Mouse (Mus musculus) neural tube, embryonic 15.5 days (tissue): ENCODE results near the gene Tmem9. TPM values are rescaled to one million over a fixed set of nuclear protein-coding genes. Genes with fewer than 3 reads are reported as not detected.

Experiments used
- ATAC-seq: fragments of 200-750 bp; cut with Nextera tagmentation; 2 replicates; pipeline ENCODE4 v1.8.0; 2017; ENCODE audit warnings: mild to moderate bottlenecking, moderate TSS enrichment, moderate library complexity; ENCODE audit not compliant: low FRiP score
- H3K27ac ChIP-seq: fragments of 300-500 bp; sonication (generic); replicated peaks from 2 replicates; pipeline ENCODE4 v1.5.1; 2015; ENCODE audit warnings: mild to moderate bottlenecking, inconsistent platforms
- H3K27me3 ChIP-seq: fragments of 300-500 bp; sonication (generic); replicated peaks from 2 replicates; pipeline ENCODE4 v1.6.1; 2015; ENCODE audit warnings: inconsistent platforms
- H3K36me3 ChIP-seq: fragments of 300-500 bp; sonication (generic); 2 replicates; pipeline ENCODE4 v1.6.1; 2015; ENCODE audit warnings: inconsistent platforms
- H3K4me1 ChIP-seq: fragments of 300-500 bp; sonication (generic); 2 replicates; pipeline ENCODE4 v1.6.1; 2015; ENCODE audit warnings: inconsistent platforms
- H3K4me2 ChIP-seq: fragments of 300-500 bp; sonication (generic); 2 replicates; pipeline ENCODE4 v1.6.1; 2015; ENCODE audit warnings: inconsistent platforms, mild to moderate bottlenecking, moderate library complexity
- H3K4me3 ChIP-seq: fragments of 300-500 bp; sonication (generic); replicated peaks from 2 replicates; pipeline ENCODE4 v1.5.1; 2015; ENCODE audit warnings: mild to moderate bottlenecking, inconsistent platforms
- H3K9ac ChIP-seq: fragments of 300-500 bp; sonication (generic); replicated peaks from 2 replicates; pipeline ENCODE4 v1.6.1; 2015; ENCODE audit warnings: mild to moderate bottlenecking, inconsistent platforms
- H3K9me3 ChIP-seq: fragments of 300-500 bp; sonication (generic); replicated peaks from 2 replicates; pipeline ENCODE4 v1.6.1; 2016; ENCODE audit warnings: inconsistent platforms
- WGBS: fragments of 180-500 bp; shearing (Covaris S2); methylation state at CpG from one replicate; pipeline ENCODE4 v1.1.7; 2015; ENCODE audit warnings: mixed read lengths; 5-methylcytosine and 5-hydroxymethylcytosine counted together
- polyA plus RNA-seq: library from polyadenylated mRNA; unstranded; fragments of >200 nt; fragmentation: Nextera tagmentation; extraction: Ambion mirVana; gene quantifications from 2 replicates; pipeline ENCODE4 v1.2.1, GENCODE M21; 2015

Tmem9 gene
- polyA plus RNA-seq, 1 experiment from 2014 or later: 194 TPM

DNA sequence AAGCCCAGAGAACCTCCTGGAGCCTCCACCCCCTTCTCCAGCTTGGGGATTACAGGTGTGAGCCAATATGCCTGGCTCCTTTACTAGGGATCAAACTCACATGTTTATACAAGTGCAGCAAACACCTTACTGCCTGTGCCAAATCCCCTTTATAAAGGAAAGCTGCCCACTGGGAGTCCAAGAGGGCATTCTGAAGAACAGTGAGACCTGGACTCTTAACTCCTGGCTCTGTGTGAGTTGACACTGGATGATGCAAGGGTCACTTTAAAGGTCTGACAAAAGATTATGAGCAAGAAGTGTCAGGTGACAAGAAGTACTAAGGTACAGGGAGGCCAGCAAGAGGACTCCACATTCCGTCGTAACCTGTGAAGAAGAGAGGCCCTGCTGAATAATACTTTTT is 6.5 kb upstream of the Tmem9 start:
- Histone ChIP-seq H3K4me1 (no peaks in the 10 kb centered on the region), H3K9ac (no peak overlapping the region), H3K4me2 (no peak overlapping the region), H3K9me3 (no peaks in the 10 kb centered on the region), H3K27ac (no peak overlapping the region), H3K27me3 (peaks cover 7% of the 10 kb centered on the region), H3K36me3 (no peaks in the 10 kb centered on the region), H3K4me3 (no peak overlapping the region)
- no peak for ATAC-seq
- 95% methylated on average over 2 of the region's 2 CpGs for WGBS

DNA sequence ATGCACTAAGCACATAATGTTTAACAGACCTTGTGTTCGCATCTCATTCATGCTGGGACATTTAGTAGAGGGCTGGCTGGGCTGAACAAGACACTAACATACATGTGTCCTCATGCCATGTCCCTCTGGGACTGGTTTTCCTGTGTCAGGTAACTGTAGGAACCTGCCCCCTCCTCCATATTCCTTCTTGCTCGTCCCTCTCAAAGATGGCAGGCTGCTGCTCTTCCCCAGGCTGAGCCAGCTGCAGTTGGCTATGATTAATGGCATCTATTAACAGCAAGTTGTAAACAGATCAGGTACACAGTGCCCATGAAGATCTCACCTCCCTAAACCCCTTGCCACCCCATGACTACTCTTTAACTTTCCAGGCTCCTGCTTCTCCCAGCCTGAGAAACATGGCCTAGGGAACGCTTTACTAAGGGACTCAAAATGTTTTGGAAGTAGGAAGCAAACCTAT is 1.6 kb upstream of the Tmem9 start, which contains the start of gene Igfn1:
TSS of gene Igfn1 (minus strand) at position 51 of the 457 bp plus-strand sequence.
- ATAC-seq: no peak

DNA sequence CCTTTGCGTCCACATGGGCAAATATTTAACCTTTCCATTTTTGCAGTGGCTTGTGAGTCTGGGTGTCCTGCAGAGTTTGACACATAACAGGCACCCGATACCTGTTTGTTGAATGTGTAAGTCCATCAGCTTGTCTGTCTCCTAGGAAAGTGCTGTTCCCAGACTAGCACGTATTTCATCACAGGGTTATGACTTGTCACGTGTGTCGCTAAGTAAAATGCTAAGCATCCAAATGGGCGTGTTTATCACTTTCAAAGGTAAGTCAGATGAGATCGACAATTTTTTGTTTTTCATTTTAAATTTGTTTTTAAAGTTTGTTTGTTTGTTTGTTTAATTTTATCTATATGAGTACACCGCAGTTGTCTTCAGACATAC is 196 bp downstream of the Tmem9 start:
- WGBS: 24% methylated on average over 8 of the region's 8 CpGs
- Histone ChIP-seq H3K4me2 (peak overlapping the region; percentile 73), H3K9ac (no peak overlapping the region), H3K4me3 (peak overlapping the region; percentile 42), H3K27me3 (peaks cover 24% of the 10 kb centered on the region), H3K9me3 (no peaks in the 10 kb centered on the region), H3K4me1 (peaks cover 12% of the 10 kb centered on the region), H3K36me3 (no peaks in the 10 kb centered on the region), H3K27ac (no peak overlapping the region)
- no peak for ATAC-seq

More for the DNA sequence above, 1.6 kb upstream of the Tmem9 start, which contains the start of gene Igfn1:
- no peak within 1 kb of the TSS for H3K27ac ChIP-seq
- H3K4me3 ChIP-seq: peak within 1 kb of the TSS; percentile 42; the same call in 1 of the 2 replicates
- H3K36me3 ChIP-seq: no peaks in the 10 kb centered on the region
- H3K27me3 ChIP-seq: peaks cover 24% of the 10 kb centered on the region
- H3K9me3 ChIP-seq: no peaks in the 10 kb centered on the region
- peaks cover 12% of the 10 kb centered on the region for H3K4me1 ChIP-seq
- H3K4me2 ChIP-seq: peak within 1 kb of the TSS; percentile 73
- 72% methylated on average over 3 of the region's 3 CpGs for WGBS
- no peak within 1 kb of the TSS for H3K9ac ChIP-seq

DNA sequence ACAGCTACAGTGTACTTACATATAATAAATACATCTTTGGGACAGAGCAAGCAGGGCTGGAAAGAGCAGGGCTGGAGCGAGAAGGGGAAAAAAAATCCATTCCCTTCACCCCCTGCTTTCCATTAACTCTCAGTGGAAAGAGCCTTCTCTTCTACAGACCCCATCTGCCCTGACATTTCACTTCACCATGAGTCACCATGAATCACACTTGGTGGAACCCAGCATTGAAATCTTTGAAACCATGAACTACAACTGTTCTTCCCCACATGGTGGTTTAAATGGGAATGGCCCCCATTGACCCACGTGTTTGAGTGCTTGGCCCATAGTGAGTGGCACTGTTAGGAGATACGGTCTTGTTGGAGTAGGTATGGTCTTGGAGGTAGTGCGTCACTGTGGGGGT is 2.3 kb downstream of the Tmem9 start:
- H3K9me3 ChIP-seq: no peaks in the 10 kb centered on the region
- no peak overlapping the region for H3K4me2 ChIP-seq
- no peaks in the 10 kb centered on the region for H3K36me3 ChIP-seq
- WGBS: 90% methylated on average over 4 of the region's 4 CpGs
- H3K4me3 ChIP-seq: no peak overlapping the region
- H3K4me1 ChIP-seq: peaks cover 12% of the 10 kb centered on the region
- ATAC-seq: no peak
- peaks cover 24% of the 10 kb centered on the region for H3K27me3 ChIP-seq
- no peak overlapping the region for H3K9ac ChIP-seq
- H3K27ac ChIP-seq: no peak overlapping the region

DNA sequence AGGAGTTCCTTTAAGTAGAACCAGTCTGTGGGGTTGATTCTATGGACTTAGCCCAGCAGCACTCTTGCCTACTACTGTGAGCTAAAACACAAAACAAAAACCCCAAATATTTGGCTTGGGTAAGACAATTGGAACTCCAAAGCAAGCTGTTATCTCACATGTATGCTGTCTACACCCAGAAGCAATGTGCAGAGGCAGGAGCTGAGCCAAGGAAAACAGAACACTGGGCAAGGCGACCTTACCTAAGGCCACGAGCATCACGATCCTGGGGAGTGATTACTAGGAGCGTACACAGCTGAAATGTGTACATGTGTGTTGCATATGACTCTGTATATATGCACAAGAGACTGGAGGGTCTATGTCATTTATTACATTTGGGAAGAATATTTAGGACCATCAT is 5.6 kb downstream of the Tmem9 start:
- H3K36me3 ChIP-seq: no peaks in the 10 kb centered on the region
- H3K4me1 ChIP-seq: peaks cover 4% of the 10 kb centered on the region; the same call in 1 of the 2 replicates
- H3K4me2 ChIP-seq: no peak overlapping the region
- no peak overlapping the region for H3K4me3 ChIP-seq
- no peaks in the 10 kb centered on the region for H3K9me3 ChIP-seq
- H3K27ac ChIP-seq: no peak overlapping the region
- H3K9ac ChIP-seq: no peak overlapping the region
- 89% methylated on average over 4 of the region's 4 CpGs for WGBS
- no peak for ATAC-seq
- 0 out of 2 replicates have a peak, but pooled peaks cover 7% of the 10 kb centered on the region for H3K27me3 ChIP-seq

DNA sequence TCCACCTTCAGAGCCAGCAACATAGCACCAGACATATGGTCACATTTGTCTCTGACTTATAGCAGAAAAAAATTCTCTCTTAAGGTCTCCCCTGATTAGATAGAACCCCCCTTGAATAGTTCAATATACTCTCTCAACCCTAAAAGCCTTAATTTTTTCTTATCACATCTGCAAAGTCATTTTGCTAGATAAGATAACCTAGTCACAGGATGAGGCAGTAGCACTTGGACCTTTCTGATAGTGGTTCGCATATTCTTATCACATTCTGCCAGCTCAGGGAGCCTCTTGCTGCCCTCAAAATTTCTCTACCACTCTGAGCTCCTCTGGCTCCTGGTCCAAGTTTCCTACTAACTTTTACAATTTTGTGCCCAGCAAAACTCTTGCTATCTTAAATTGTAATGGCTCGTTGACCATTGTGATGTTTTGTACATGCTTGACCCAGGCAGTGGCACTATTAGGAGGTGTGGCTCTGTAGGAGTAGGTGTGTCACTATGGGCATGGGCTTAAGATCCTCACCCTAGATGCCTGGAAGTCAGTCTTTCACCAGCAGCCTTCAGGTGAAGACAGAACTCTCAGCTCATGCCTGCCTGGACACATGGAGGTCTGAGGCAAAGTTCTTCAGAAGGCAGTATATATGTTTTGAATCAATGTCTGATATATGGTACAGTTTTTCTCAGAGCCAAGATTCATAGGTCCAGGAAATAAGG is 7.0 kb downstream of the Tmem9 start:
- WGBS: 85% methylated on average over 2 of the region's 2 CpGs

DNA sequence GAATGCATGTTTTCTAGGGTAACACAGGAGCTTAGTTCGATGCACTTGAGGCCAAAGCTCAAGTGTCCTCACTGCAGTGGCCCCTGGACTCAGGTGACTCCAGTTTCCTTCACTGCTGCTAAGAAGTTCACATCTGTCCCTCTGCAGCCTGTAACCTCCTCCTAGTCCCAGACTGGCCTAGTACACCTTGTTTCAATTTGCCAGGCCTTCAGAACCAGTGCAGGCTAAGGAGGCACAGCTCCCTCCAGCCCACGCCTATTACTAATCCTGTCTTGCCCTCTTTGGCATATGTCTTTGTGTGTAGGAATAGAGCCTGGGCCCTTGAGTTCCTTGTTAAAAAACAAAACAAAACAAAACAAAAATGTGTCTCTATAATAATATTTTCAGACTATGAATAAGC is 9.4 kb downstream of the Tmem9 start:
- peaks cover 18% of the 10 kb centered on the region for H3K4me1 ChIP-seq
- no peak overlapping the region for H3K9ac ChIP-seq
- peak overlapping the region; percentile 54; the same call in 1 of the 2 replicates for H3K27ac ChIP-seq
- peak; percentile 28; the same call in 1 of the 2 replicates for ATAC-seq
- 86% methylated on average over 2 of the region's 2 CpGs for WGBS
- H3K4me3 ChIP-seq: no peak overlapping the region
- H3K4me2 ChIP-seq: peak overlapping the region; percentile 83
- no peaks in the 10 kb centered on the region for H3K9me3 ChIP-seq
- H3K27me3 ChIP-seq: no peaks in the 10 kb centered on the region
- H3K36me3 ChIP-seq: peaks cover 20% of the 10 kb centered on the region

More for the DNA sequence above, 7.0 kb downstream of the Tmem9 start:
- H3K9ac ChIP-seq: no peak overlapping the region
- no peak for ATAC-seq
- H3K27ac ChIP-seq: no peak overlapping the region
- H3K4me3 ChIP-seq: no peak overlapping the region
- H3K4me1 ChIP-seq: peaks cover 18% of the 10 kb centered on the region
- no peaks in the 10 kb centered on the region for H3K9me3 ChIP-seq
- H3K4me2 ChIP-seq: no peak overlapping the region
- no peaks in the 10 kb centered on the region for H3K27me3 ChIP-seq
- no peaks in the 10 kb centered on the region for H3K36me3 ChIP-seq

DNA sequence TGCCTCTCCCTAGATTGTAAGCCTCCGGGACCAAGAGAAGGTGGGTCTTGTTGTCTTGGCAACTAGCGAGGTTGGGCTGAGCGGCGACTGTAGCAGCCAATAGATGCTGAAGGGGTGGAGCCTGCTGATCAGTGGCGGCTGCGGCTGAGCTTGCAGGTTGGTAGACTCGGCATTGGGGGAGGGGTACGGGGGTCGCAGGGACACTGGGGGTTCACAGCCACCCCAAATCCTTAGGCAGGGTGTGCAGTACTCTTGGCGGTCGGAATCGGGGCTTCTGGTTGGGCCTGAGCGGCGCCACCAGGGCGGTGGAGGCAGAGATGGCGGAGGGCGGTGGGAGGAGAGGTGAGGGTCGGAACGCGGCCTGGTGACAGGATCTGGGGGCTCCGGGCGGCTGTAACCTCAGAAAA is 10.0 kb downstream of the Tmem9 start:
- Histone ChIP-seq H3K36me3 (peaks cover 26% of the 10 kb centered on the region), H3K4me3 (peak overlapping the region; percentile 81), H3K4me2 (peak overlapping the region; percentile 83), H3K27me3 (no peaks in the 10 kb centered on the region), H3K9me3 (no peaks in the 10 kb centered on the region), H3K27ac (peak overlapping the region; percentile 84), H3K9ac (peak overlapping the region; percentile 79), H3K4me1 (peaks cover 18% of the 10 kb centered on the region)
- peak; percentile 100 for ATAC-seq
- under 1% methylated on average over 22 of the region's 22 CpGs for WGBS

DNA sequence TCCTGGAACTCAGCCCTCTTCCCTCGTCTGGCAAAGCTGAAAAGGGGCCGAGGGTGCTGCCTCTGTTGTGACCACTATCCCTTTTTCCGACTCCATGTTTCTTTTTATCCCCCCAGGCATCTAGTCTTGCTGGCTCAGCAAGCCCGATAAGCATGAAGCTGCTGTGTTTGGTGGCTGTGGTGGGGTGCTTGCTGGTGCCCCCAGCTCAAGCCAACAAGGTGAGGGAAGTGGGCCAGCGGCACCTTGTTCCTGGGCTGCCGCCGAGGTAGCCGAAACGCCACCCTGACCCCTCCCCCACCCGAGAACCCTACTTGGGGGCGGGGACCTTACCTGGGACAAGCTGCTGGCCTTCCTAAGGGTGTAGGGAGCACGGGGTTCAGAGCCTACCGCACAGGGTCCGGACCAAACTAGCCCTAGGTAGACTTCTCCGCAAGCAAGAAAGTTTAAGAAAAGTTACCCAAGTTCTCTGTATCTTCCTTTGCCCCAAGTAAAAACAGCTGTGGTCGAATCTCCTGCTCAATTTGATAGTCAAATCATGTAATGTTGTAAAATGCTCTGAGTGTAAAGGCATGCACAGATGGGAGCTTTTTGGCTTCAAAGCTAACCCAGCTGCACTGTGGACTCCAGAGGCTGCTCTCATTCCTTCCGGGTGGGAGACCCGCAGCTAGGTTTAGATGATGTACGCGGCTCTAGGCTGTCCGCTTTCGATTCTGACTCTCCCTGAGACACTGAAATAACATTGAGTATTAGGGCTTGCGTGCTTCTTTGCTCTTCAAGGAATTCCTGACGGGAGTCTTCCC is 10.6 kb downstream of the Tmem9 start:
- Histone ChIP-seq H3K4me1 (peaks cover 18% of the 10 kb centered on the region), H3K36me3 (peaks cover 30% of the 10 kb centered on the region), H3K4me3 (peak overlapping the region; percentile 81), H3K27me3 (no peaks in the 10 kb centered on the region), H3K9ac (peak overlapping the region; percentile 79), H3K27ac (peak overlapping the region; percentile 84), H3K9me3 (no peaks in the 10 kb centered on the region), H3K4me2 (peak overlapping the region; percentile 83)
- ATAC-seq: peak; percentile 51
- 6% methylated on average over 24 of the region's 24 CpGs for WGBS

DNA sequence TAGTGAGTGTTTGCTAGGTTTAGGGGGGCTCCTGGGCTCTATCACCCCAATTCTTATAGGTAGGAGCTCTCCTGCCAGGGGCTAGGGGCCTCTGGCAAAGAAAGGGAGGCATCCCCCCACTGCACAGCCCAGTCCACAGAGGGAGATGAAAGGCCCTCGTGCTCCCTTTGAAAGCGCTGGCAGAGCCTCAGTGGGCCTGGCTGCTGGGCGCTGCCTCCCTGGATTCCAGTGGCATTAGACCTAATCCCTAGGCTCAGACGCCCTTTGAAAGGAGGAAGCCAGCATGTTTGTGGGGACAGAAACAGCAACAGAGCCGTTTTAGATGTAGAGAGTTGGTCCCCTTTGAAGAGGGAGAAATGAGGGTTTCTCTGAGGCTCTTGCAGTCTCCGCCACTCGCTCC is 22.3 kb downstream of the Tmem9 start:
- H3K27me3 ChIP-seq: no peaks in the 10 kb centered on the region
- H3K36me3 ChIP-seq: peaks cover 85% of the 10 kb centered on the region
- ATAC-seq: peak; percentile 25; the same call in 1 of the 2 replicates
- no peak overlapping the region for H3K9ac ChIP-seq
- no peak overlapping the region for H3K4me3 ChIP-seq
- H3K27ac ChIP-seq: no peak overlapping the region
- H3K9me3 ChIP-seq: no peaks in the 10 kb centered on the region
- 0 out of 2 replicates have a peak, but pooled peaks cover 5% of the 10 kb centered on the region for H3K4me1 ChIP-seq
- no peak overlapping the region for H3K4me2 ChIP-seq
- WGBS: 67% methylated on average over 7 of the region's 7 CpGs

DNA sequence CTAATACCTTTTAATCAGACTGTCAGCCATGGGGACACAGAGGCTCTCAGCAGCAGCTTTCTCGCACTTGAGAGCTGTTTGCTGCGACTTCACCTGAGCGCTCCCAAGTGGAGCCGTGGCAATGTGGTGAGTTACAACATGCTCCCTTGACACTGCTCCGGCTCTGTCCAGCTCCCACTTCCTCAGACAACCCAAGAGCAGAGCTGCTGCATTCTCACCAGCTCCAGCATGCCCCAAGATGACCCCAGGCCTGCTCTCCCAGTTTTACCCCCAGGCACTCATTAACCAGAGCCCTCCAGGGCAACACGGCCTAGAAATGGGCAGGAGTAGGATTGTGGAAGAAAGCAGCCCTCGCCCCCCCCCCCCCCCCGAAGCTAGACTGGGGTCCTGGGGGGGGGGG is 23.7 kb downstream of the Tmem9 start:
- Histone ChIP-seq H3K9me3 (no peaks in the 10 kb centered on the region), H3K4me1 (0 out of 2 replicates have a peak, but pooled peaks cover 5% of the 10 kb centered on the region), H3K36me3 (peaks cover 74% of the 10 kb centered on the region), H3K4me2 (no peak overlapping the region), H3K27ac (no peak overlapping the region), H3K27me3 (no peaks in the 10 kb centered on the region), H3K9ac (no peak overlapping the region), H3K4me3 (no peak overlapping the region)
- 82% methylated on average over 6 of the region's 8 CpGs for WGBS
- no peak for ATAC-seq
